Mouse (Mus musculus): Measurements from ENCODE around the gene Sugp2.

Sugp2 gene

DNA sequence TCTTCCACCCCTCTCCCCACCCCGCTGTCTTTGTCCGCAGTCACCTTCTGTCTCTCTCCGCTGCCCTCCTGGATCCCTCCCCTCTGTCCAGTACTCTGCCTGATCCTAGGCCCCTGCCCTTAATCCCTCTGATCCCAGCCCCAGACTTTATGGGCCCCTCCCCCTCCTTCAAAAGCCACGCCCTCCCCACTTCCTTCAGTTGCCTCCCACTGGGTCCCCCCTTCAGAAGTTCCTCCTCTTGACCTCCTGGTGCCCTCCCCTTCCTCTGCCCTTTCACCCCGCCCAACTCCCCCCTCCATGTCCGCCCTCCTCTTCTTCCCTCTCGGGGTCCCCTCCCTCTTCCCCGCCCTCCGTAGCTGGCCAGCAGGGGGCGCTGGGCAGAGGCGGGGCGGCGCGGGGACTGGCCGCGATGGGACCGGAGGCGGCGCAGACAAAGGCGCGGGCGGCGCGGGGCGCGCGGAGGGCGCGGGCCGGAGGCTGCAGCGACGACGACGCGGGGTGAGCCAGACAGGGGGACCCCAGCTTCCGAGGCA, 48.6 kb downstream of the Sugp2 start, which contains the start of gene Homer3:
Gene Homer3 (plus strand): TSS at position 225 of the 533 bp plus-strand sequence.
- peak; percentile 83 to 90 for DNase-seq (ENCODE audit: low spot score in 2 of 2)

DNA sequence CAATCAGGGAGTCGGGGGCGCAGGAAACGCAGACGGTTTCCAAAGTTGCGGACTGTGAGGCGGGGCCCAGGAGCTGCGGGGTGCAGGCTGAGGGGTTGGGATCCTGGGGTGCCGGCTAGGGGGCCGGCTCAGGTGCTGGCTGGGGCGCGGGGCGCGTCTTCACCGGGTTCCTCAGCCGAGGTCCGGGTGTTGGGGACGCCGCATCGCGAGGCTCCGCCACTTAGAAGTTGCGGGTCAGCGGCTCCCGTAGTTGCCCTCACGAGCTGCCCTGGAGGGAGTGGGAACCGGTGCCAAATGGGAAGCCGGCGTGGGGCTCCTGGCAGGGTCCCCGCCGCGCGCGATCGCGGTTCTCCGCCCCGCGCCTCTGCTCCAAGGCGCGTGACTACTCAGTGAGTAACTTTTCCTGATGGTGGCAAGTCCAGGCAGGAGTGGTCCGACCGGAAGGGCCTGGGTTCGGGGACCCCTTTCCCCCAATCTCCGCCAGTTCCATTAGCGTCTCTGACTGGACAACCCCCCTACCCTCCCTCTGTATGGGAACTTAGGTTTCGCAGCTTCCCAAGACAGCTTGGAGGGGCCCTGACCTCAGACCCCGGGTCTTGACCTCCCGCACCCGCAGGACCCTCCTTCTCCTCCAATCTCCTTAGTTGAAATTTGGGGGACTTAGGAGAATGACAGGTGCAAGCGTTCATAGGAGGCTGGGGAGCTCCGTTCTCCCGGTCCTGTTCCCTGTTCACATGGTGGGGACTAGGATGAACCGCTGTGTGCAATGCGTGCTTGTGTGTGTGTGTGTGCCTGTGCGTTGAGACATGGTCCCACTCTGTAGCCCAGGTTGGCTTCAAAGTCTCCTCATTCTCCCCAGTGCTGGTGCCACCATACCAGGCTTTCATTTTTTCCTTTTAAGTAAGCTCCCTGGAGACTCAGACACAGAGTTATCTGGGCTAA, 49.4 kb downstream of the Sugp2 start:
- peak; percentile 49 to 55 for DNase-seq (ENCODE audit: low spot score in 2 of 2)

- DNase-seq (ENCODE audit: low spot score in 2 of 2): no peak
These were observed 50.4 kb downstream of the Sugp2 start for GRCm38 (mm10) chr8:70284421-70284820.

- DNase-seq (ENCODE audit: low spot score in 2 of 2): no peak
These were observed 51.3 kb downstream of the Sugp2 start for GRCm38 (mm10) chr8:70285304-70285703.

DNA sequence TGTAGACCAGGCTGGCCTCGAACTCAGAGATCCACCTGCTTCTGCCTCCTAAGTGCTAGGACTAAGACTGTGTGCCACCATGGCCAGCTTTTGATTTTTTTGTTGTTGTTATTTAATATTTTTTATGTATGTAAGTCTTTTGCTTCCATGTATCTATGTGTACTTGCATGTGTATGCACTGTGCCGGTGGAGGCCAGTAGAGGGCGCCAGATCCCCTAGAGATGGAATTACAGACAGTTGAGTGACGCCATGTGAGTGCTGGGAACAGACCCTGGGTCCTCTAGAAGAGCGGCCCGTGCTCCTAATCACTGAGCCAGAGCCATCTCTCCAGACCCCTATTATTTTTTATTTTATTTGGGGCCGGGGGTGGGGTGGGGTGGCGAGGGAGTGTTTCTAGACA, 52.7 kb downstream of the Sugp2 start:
- DNase-seq (ENCODE audit: low spot score in 2 of 2): no peak

GRCm38 (mm10) chr8:70293988-70294405, 60.0 kb downstream of the Sugp2 start:
- no peak for DNase-seq (ENCODE audit: low spot score in 2 of 2)

GRCm38 (mm10) chr8:70300881-70301280, 66.9 kb downstream of the Sugp2 start:
- DNase-seq (ENCODE audit: low spot score in 2 of 2): no peak

DNA sequence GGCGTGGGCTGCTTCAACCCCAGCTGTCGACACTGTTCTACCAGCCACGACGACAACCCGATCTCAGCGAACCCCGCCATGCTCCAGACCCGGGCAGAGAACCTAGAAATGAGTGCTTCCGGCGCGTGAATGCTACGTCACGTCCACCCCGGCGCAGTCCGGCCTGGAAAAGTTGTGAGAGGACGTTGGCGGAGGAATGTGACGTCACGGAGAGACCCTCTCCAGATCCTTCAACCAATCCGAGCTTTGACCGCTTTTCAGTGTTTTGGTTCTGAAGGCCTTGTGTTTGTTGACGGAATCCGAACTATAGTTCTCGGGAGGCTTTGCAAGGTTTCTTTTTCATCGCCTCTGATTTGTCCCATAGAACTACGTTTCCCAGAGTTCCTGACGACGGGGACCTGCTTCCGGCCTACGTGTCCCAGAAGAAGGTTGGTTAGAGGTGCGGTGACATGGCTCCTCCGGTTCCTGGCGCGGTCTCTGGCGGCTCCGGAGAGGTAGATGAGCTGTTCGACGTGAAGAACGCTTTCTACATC, 68.4 kb downstream of the Sugp2 start, which contains the start of the genes Ddx49 and Cope:
Gene Ddx49 (minus strand): TSS at position 132 of the 533 bp plus-strand sequence.
Gene Cope (plus strand): TSS at position 161 of the 533 bp plus-strand sequence.
- DNase-seq (ENCODE audit: low spot score in 2 of 2): peak; percentile 90 to 92

DNA sequence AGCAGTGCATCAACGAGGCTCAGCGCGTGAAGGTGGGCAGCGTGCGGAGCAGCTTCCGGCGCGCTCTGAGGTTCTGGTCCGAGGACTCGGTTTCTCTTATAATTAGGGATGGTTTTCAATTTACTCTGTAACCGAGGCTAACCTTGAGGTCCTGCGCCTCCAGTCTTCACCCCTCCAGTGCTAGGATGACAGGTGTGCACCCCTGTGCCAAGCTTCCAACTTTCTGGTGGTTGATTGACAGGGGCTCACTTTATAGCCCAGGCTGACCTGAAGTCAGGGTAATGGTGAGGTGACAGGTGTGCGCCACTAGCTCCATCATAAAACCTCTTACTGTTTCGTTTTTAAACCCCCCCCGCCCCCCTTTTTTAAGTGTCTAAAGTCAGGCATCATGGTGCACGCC, 68.9 kb downstream of the Sugp2 start:
- DNase-seq (ENCODE audit: low spot score in 2 of 2): no peak

GRCm38 (mm10) chr8:70309311-70309710, 75.3 kb downstream of the Sugp2 start:
- no peak for DNase-seq (ENCODE audit: low spot score in 2 of 2)

GRCm38 (mm10) chr8:70313399-70313798, 79.4 kb downstream of the Sugp2 start:
- DNase-seq (ENCODE audit: low spot score in 2 of 2): peak in 1 of 2 experiments; percentile 50

DNA sequence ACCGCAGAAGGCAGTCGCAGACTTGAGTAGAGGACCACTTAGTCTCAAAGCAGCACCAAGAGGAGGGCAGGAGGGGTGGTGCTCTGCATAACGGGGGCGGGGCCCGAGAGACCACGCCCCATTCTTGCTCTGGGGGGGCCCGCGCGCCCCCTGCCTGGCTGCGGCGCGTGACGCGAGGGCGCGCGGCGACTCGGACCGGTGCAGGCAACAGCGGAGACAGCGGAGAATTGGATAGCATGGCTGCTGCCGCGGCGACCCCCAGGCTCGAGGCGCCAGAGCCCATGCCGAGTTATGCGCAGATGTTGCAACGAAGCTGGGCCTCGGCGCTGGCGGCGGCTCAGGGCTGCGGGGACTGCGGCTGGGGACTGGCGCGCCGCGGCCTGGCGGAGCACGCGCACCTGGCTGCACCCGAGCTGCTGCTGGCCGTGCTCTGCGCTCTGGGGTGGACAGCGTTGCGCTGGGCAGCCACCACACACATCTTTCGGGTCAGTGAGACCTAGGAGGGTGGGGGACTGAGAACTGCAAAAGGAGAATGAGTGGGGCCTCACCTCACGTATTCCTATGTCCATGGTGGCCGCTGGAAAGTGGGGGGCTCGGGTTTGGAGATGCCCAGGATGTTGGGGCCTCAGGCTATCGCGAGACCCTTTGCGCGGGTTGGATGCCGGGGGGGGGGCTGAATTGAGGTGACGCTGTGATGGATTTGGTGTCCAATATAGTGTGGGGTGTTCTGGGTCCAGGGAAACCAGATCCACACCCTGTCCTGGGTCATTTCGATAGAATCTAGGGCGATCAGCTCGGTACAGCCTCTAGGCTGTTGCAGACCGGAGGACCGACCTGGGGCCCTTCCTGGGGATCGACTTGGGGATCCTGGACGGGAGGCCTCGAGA, 81.8 kb downstream of the Sugp2 start, which contains the start of gene Cers1:
Gene Cers1 (plus strand): TSS at position 152 of the 887 bp plus-strand sequence.
- peak in 1 of 2 experiments; percentile 9 for DNase-seq (ENCODE audit: low spot score in 2 of 2)

DNA sequence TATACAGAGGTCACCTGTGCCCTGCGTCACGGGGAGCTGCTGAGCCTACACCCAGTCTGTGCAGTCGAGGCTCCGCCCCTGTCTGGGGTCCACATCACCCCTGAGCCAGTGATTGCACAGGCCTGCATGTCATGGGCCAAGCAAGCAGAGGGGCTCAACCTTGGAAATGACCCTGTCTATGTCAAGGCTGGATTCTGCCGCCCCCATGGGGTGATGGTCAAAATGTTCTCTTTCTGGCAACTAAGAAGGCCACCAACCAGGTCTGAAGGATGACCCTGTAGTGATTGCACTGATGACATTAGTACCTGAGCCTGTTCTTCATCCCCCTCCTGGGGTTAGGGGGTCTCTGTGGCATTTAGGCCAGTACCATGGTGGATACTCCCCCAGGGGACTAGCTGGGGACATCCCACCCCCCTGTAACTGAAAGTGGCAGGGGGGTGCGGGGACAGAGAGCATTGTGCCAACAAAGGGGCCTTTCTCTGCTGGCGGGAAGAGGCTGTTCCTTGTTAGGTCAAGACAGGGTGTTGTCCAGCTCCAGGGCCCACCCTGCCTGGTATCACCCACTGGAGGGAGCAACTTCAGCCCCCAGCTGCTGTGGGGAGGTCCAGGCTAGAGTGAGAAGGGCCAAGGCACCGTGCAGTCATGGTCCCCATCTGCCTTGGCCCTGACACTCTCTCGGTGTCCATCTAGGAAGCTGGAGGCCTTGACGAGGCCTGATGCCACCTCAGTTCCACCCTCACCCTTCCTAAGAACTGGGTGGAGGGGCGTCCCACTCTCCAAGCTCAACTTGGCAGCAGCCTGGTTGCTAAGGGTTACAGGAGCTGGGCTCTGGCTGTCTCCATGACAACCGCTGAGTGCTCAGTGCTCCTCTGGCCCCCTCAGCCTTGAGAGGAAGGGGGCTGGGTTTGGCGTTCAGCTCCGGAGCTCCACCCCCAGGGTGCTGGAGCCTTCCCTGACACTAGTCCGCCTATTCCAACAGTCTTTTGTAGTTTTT, 82.8 kb downstream of the Sugp2 start:
- DNase-seq (ENCODE audit: low spot score in 2 of 2): no peak

DNA sequence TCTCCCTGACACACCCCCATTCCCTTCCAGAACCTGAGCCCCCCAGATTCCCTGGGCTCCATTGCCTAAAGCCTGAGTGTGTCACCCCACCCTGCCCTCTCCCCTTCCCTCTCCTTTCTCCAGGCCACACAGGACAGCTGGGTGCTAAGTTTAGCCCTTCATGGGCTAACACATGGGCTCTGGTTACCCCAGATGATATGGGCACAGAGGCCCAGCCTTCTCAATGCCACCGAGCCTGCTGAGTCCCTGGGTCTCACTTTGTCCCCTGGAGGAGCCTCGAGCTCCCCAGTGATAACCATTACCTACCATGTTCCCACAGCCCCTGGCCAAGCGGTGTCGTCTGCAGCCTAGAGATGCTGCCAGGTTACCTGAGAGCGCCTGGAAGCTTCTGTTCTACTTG, 83.8 kb downstream of the Sugp2 start:
- DNase-seq (ENCODE audit: low spot score in 2 of 2): no peak

GRCm38 (mm10) chr8:70323716-70324115, 89.7 kb downstream of the Sugp2 start:
- DNase-seq (ENCODE audit: low spot score in 2 of 2): no peak

- no peak for DNase-seq (ENCODE audit: low spot score in 2 of 2)
These were observed 93.5 kb downstream of the Sugp2 start for GRCm38 (mm10) chr8:70327512-70327911.

GRCm38 (mm10) chr8:70329124-70329834, 95.3 kb downstream of the Sugp2 start, which contains the start of gene Gdf1:
Gene Gdf1, plus strand, starts transcription at chr8:70329817.
- DNase-seq (ENCODE audit: low spot score in 2 of 2): no peak

Data from urinary bladder, postnatal 36 days (tissue).